24 mouse cellular contexts compared by ENCODE assay signal in genomic region chr3:65471796-65472195, GRCm38 (mm10). TPM values are rescaled to one million over a fixed set of nuclear protein-coding genes. Genes with fewer than 3 reads are reported as not detected.
DNase-seq lines count a peak whose midpoint lies in the region; TF ChIP-seq lines count a peak whose summit lies in the region.
"Had no signal": no experiment of that assay in that cellular context is flagged by ENCODE, and none has a peak within 500 bp of the region (broad histone marks: within the 10 kb centered on the region; RNA-seq: fewer than 3 reads in every experiment).

No protein-coding gene starts in this region.

- DNase-seq in adrenal gland, postnatal 14 days: peak; percentile 27
- DNase-seq in adrenal gland, postnatal 4 days (ENCODE audit: low spot score in 2 of 2): no peak
- DNase-seq in layer of hippocampus, adult 2 months (ENCODE audit: low spot score in 2 of 2): peak; percentile 23 to 34
- no peak for DNase-seq in layer of hippocampus, adult 11-12 months (ENCODE audit: low spot score)
- DNase-seq in gastrocnemius, adult 2 months: peak; percentile 86
- peak; percentile 50 to 57 for DNase-seq in gastrocnemius, postnatal 36 days
- DNase-seq in embryo, embryonic 10.5 days (ENCODE audit: low spot score): no peak
- DNase-seq: cerebellum, adult 11 months; cerebellum, adult 9-11 months; heart, adult 11 months; heart, postnatal 4 days; kidney, adult 11 months; kidney, postnatal 14 days; thymus, adult 18-20 months; thymus, postnatal 36 days had no signal

- no peak overlapping the region for H3K27ac ChIP-seq in layer of hippocampus, adult 2 months
- peak overlapping the region; percentile 58 for H3K27ac ChIP-seq in gastrocnemius, adult 2 months
- H3K27ac ChIP-seq: hindbrain, embryonic 13.5 days; limb, embryonic 13.5 days; lung, embryonic 15.5 days; midbrain, embryonic 10.5 days; midbrain, embryonic 15.5 days; neural tube, embryonic 15.5 days; stomach, embryonic 15.5 days had no signal

- intact Hi-C loops in gastrocnemius, adult 2 months (cut with DNase I): loop anchor here (2.0 kb wide), 1 partner anchor 55 kb away; no protein-coding TSS in a partner anchor
- intact Hi-C loops in gastrocnemius, postnatal 36 days (cut with DNase I): no loop called here

- no peak for TF ChIP-seq CTCF in layer of hippocampus, adult 2 months (conservative IDR thresholded peaks at IDR 0.05)
- no peak for TF ChIP-seq CTCF in gastrocnemius, adult 2 months (IDR thresholded peaks at IDR 0.05)

- no peak overlapping the region for H3K4me3 ChIP-seq in layer of hippocampus, adult 2 months
- H3K4me3 ChIP-seq in gastrocnemius, adult 2 months: no peak overlapping the region
- H3K4me3 ChIP-seq: erythroblast, embryonic 14.5 days; heart, embryonic 12.5 days; hindbrain, embryonic 13.5 days; limb, embryonic 13.5 days; lung, embryonic 15.5 days; midbrain, embryonic 10.5 days; midbrain, embryonic 15.5 days; neural tube, embryonic 15.5 days; stomach, embryonic 15.5 days had no signal

RNA-seq across cellular contexts. Expression of gene Tiparp, which starts 56.4 kb away (rescaled TPM):
- total RNA-seq in adrenal gland, postnatal 14 days (2021): 21.6 and 26.4 TPM in 2 replicates
- 10 to 100 TPM; 14.3 to 18.0 TPM for total RNA-seq in adrenal gland, postnatal 4 days (2021)
- total RNA-seq in layer of hippocampus, adult 2 months (2021): 10 to 100 TPM; 14.7 to 16.9 TPM
- total RNA-seq in gastrocnemius, adult 2 months (2021): 10 to 100 TPM; 10.1 to 24.8 TPM
- total RNA-seq in gastrocnemius, postnatal 36 days (2021): 10 to 100 TPM in 1 of 2 experiments, 1 to 10 TPM in 1; 9.3 to 13.2 TPM

Comparison
In these comparisons a context has a peak if more than half of its experiments do, and no peak if none do; other contexts are left out.
1. DNase-seq: peak in adrenal gland, postnatal 14 days (single experiment), layer of hippocampus, adult 2 months (2 of 2), gastrocnemius, adult 2 months (single experiment) and gastrocnemius, postnatal 36 days (2 of 2); none in adrenal gland, postnatal 4 days (0 of 2), layer of hippocampus, adult 11-12 months (single experiment) and embryo, embryonic 10.5 days (single experiment).